18 mouse cellular contexts compared by ENCODE assay signal in the genomic region with DNA sequence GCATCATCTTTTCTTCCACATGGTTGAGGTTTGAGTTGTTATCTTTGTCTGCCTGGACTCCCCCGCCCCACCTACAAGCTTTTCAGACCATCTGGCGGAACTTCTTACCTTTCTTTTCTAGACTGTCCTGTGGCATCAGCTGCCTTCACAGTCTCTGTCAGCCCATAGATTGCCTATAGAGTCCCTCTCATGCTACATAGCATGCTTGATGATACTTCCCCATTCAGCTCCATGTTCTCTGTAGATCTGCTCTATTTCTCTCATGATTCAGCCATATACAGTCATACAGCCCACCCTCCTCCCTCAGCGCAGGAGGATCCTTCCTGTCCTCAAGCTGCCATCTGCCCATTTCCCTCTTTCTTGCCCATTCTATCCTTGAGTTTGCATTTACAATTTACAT.
DNase-seq lines count a peak whose midpoint lies in the region.
"Had no signal": no experiment of that assay in that cellular context is flagged by ENCODE, and none has a peak within 500 bp of the region (broad histone marks: within the 10 kb centered on the region; RNA-seq: fewer than 3 reads in every experiment).

No protein-coding gene starts in this region.

- intact Hi-C loops in left cerebral cortex, postnatal 36 days (cut with DNase I): loop anchor here (5.0 kb wide), 1 partner anchor 49 kb away; no protein-coding TSS in a partner anchor
- intact Hi-C loops in left cerebral cortex, postnatal 4 days (cut with DNase I): no loop called here

- DNase-seq in heart, adult 11 months: peak; percentile 55
- no peak for DNase-seq in heart, postnatal 4 days
- peak; percentile 51 to 52 for DNase-seq in left cerebral cortex, postnatal 36 days (ENCODE audit: low spot score in 2 of 2)
- no peak for DNase-seq in left cerebral cortex, postnatal 4 days
- DNase-seq in right cerebral cortex, postnatal 25 days: peak; percentile 33
- DNase-seq in right cerebral cortex, postnatal 14 days: no peak
- peak; percentile 56 for DNase-seq in telencephalon, adult 2 months (ENCODE audit: low read depth, low spot score)
- DNase-seq in thymus, postnatal 4 days: no peak
- DNase-seq: adrenal gland, adult 8-10 months; adrenal gland, postnatal 25 days; cerebellum, adult 18-20 months; cerebellum, adult 9-10 months; cerebellum, postnatal 14 days; gastrocnemius, adult 2 months; gastrocnemius, postnatal 14 days; heart, adult 18-20 months; heart, postnatal 10 days; heart, postnatal 36 days had no signal

Comparison
In these comparisons a context has a peak if more than half of its experiments do, and no peak if none do; other contexts are left out.
1. DNase-seq: peak in heart, adult 11 months (single experiment), left cerebral cortex, postnatal 36 days (2 of 2), right cerebral cortex, postnatal 25 days (single experiment) and telencephalon, adult 2 months (single experiment); none in heart, postnatal 4 days (single experiment), left cerebral cortex, postnatal 4 days (single experiment), right cerebral cortex, postnatal 14 days (single experiment) and thymus, postnatal 4 days (single experiment).